Mouse (Mus musculus) heart, adult 2 months (tissue): ENCODE measurements around the gene Mllt3.

Source experiments
- CTCF ChIP-seq: fragments of 200-600 bp; IDR thresholded peaks from 2 replicates; pipeline ENCODE4 v1.8.1; 2022; ENCODE audit warnings: antibody characterized with exemption, mild to moderate bottlenecking, moderate library complexity
- POLR2A ChIP-seq: fragments of 200-500 bp; IDR thresholded peaks from 2 replicates; pipeline ENCODE4 v1.6.1; 2011; ENCODE audit warnings: mild to moderate bottlenecking, low read depth, low read length, control low read depth; ENCODE audit not compliant: insufficient read depth

GRCm38 (mm10) chr4:87811899-87812298 lies 221.3 kb downstream of the Mllt3 start:
- no peak for TF ChIP-seq CTCF
- no peak for TF ChIP-seq POLR2A
